Mouse (Mus musculus): Measurements from ENCODE around the gene Rgcc.

Gene Rgcc

DNA sequence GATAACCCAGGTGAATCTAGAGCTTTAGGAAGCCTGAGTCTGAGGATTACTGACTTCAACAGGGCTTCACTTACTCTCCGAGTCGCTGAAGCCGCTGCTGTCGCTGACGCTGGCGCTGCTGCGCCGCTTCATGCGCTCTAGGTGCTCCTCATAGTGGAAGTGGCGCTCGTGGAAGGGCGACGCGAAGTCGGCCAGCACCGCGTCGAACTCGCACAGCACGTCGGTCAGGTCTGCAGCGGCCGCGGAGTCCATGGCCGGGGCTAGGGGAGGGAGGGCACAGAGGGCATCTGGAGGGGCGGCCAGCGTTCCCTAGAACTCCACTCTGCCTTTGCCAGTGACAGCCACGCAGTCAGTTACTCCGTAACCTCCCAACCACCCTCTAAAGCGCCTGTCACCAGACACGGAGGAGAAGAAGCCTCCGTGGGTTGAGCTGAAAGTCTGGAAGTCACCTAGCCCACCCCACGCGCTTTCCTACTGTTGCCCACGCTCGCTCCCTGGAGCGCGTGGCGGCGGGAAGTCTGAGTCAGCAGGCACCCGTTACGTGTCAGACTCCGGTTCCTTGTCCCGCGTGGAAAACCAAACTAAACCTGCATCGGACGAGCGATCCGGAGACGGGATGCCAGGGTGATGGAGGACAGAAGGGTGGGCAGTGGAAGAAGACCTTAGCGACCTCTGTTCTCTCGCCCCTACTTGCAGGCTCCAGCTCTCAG, 649 bp downstream of the Rgcc start:
- no peak for DNase-seq (ENCODE audit: low read depth, low spot score)

DNA sequence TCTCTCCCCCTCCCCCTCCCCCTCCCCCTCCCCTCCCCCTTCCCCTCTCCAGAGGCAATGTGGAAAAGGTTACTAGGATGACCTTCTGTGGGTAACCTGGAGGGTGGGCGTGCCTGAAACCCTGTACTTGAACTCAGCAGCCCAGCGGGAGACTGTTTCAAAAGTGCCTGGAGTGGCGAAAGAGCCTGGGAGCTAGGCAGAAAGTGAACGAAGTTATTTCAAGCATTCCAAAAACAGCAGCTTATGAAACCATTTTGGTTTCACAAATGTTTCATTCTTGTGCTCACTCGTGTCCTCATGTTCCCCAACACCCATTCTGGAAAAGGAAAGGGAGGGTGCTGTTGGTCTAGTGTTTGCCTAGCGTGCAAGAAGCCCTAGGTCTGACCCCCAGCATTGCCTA, 1.6 kb downstream of the Rgcc start:
- no peak for DNase-seq (ENCODE audit: low read depth, low spot score)

GRCm38 (mm10) chr14:79299230-79299629, 2.2 kb downstream of the Rgcc start:
- no peak for DNase-seq (ENCODE audit: low read depth, low spot score)

GRCm38 (mm10) chr14:79298314-79298992, 3.0 kb downstream of the Rgcc start:
- no peak for DNase-seq (ENCODE audit: low read depth, low spot score)

- DNase-seq (ENCODE audit: low read depth, low spot score) = no peak
These were observed 4.6 kb downstream of the Rgcc start for GRCm38 (mm10) chr14:79296836-79297235.

DNA sequence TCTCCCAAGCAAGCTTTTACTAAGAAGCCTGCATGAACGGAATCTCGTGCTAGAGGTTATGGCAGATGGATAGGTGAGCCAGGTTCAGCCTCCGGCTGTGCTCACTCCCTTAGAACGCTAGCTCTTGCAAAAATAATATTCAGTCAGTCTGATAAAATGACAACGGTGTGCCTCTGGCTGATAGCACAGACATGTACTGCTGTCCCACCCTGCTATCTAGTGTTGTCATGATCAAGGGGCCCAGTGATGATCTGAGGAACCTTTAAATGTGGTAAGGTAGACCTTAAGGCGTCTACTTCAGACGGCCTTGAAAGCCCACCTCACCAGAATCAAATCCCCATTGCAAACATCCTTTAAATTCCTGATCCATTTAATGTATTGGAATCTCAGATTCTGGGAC, 5.2 kb downstream of the Rgcc start:
- no peak for DNase-seq (ENCODE audit: low read depth, low spot score)

DNA sequence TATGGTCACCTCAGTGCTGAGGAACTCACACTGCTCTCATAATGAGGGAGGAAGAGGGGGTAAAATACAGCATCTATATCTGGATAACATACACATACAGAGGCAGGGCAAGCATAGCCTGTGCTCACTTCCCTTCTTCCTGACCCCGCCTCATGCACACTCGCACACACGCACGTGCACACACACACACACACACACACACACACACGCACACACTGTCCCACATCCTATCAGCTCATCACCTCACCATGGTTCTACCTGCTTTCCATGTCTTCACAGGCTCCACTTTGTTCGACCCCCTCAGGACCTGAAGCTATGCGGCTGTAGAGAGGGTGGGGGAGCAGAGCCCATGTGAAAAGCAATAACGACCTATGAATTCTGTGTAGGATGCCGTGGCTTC, 5.9 kb downstream of the Rgcc start:
- DNase-seq (ENCODE audit: low read depth, low spot score) = no peak

DNA sequence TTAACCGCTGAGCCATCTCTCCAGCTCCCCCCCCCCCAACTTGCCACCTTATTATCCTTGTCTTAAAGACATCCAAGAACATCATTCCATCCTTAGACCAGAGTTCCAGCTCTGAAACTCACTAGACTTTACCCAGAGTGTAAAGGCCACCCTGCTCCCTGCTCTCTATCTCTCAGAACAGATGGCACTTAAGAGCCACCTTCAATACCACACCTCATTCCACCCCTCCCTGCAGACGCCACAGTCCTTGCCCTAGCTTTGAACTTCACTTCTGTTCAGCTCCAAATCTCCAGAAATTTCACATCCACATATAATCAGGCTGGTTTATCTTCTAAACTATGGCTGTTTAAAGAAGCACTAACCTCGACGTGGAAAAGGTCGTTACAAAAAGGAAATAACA, 6.5 kb downstream of the Rgcc start:
- DNase-seq (ENCODE audit: low read depth, low spot score) = no peak

- DNase-seq (ENCODE audit: low read depth, low spot score) = no peak
These were observed 7.2 kb downstream of the Rgcc start for GRCm38 (mm10) chr14:79294051-79294814.

DNA sequence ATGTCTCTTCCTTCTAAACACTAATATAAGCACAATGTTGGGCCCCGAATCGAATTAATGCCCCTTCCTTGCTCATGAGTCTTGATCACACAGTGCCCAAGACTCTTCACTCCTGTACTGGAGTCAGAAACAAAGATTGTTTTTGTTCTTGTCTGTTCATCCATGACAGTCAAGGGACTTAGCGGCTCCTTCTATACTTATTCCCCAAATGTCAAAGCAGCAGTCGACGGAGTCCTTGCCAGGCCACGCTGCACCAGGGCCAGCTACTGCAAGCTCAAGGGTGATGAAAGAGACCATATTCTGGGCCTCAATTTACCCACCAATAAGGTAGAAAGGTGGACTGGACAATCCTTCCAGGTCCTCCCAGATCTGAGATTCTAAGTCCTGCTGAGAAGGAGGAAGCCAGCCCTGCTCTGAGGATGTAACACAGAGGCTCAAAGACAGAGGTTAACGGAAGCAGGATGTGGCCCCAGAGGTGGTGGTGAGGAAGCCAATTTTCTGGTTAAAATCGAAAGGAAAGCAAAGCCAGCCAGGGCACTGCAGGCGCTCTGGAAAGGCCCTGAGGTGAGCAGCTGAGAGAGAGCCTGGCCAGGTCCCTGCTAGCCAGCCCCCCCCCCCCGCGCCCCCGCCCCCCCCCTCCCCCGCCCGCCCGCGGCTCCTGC, 8.2 kb downstream of the Rgcc start:
- DNase-seq (ENCODE audit: low read depth, low spot score) = no peak

- no peak for DNase-seq (ENCODE audit: low read depth, low spot score)
These were observed 9.8 kb downstream of the Rgcc start for GRCm38 (mm10) chr14:79291629-79292028.

- DNase-seq (ENCODE audit: low read depth, low spot score) = no peak
These were observed 10.6 kb downstream of the Rgcc start for GRCm38 (mm10) chr14:79290683-79291425.

GRCm38 (mm10) chr14:79289909-79290308, 11.5 kb downstream of the Rgcc start:
- DNase-seq (ENCODE audit: low read depth, low spot score) = no peak

GRCm38 (mm10) chr14:79288280-79288679, 13.2 kb downstream of the Rgcc start:
- no peak for DNase-seq (ENCODE audit: low read depth, low spot score)

- no peak for DNase-seq (ENCODE audit: low read depth, low spot score)
These were observed 14.1 kb downstream of the Rgcc start for GRCm38 (mm10) chr14:79287251-79287863.

GRCm38 (mm10) chr14:79285549-79285948, 15.9 kb downstream of the Rgcc start:
- DNase-seq (ENCODE audit: low read depth, low spot score) = no peak

- no peak for DNase-seq (ENCODE audit: low read depth, low spot score)
These were observed 16.8 kb downstream of the Rgcc start for GRCm38 (mm10) chr14:79284616-79285015.

DNA sequence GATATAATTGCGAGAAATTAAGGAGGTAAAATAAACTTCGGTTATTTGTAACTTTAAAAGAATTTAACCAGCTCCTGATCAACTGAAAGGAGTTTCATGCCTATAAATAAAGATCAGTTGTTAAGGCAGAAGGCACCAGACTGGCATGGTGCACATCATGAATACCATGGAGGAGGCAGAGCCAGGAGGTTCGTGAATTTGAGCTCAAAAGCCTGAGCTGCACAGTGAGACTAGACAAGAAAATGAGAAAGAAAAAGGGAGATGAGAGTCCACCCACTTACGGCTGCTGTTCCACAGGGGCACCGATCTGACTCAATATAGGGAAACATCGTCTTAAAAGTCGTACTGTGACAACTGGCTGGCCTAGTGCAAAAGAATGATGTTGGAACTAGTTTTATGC, 17.5 kb downstream of the Rgcc start:
- no peak for DNase-seq (ENCODE audit: low read depth, low spot score)

GRCm38 (mm10) chr14:79281894-79282553, 19.4 kb downstream of the Rgcc start:
- no peak for DNase-seq (ENCODE audit: low read depth, low spot score)

- no peak for DNase-seq (ENCODE audit: low read depth, low spot score)
These were observed 21.0 kb downstream of the Rgcc start for GRCm38 (mm10) chr14:79280456-79280855.
